Mouse (Mus musculus) frontal cortex, adult 2 months (tissue): Measurements from ENCODE around the gene Psma5. TPM values are rescaled to one million over a fixed set of nuclear protein-coding genes. Genes with fewer than 3 reads are reported as not detected.

Experiments
- polyA plus RNA-seq: library from polyadenylated mRNA; depleted of rRNA; stranded (reverse); fragments of >200 nt; gene quantifications from 2 replicates; pipeline ENCODE4 v1.2.3, GENCODE M21; 2012; rRNA removed

Psma5 gene
- polyA plus RNA-seq, 1 experiment: 117 TPM

Other genes with a start within 250 kb of the Psma5 start
- gene Gstm1, start 239.0 kb upstream of the Psma5 start, polyA plus RNA-seq: 345 and 428 TPM in 2 replicates
- 12.7 and 15.0 TPM in 2 replicates for gene Gstm4, start 212.0 kb upstream of the Psma5 start, polyA plus RNA-seq
- gene Ampd2, start 170.3 kb upstream of the Psma5 start, polyA plus RNA-seq: 188 and 230 TPM in 2 replicates
- gene Gnat2, start 164.1 kb upstream of the Psma5 start, polyA plus RNA-seq: 0.53 and 0.58 TPM in 2 replicates
- gene Gnai3, start 110.8 kb upstream of the Psma5 start, polyA plus RNA-seq: 37.3 and 37.5 TPM in 2 replicates
- gene Gpr61, start 102.0 kb upstream of the Psma5 start, polyA plus RNA-seq: 15.0 and 15.1 TPM in 2 replicates
- 62.1 and 62.6 TPM in 2 replicates for gene Amigo1, start 70.6 kb upstream of the Psma5 start, polyA plus RNA-seq
- gene Cyb561d1, start 55.7 kb upstream of the Psma5 start, polyA plus RNA-seq: 19.1 and 19.3 TPM in 2 replicates
- gene Atxn7l2, start 46.0 kb upstream of the Psma5 start, polyA plus RNA-seq: 42.7 and 44.0 TPM in 2 replicates
- 1.8 and 1.9 TPM in 2 replicates for gene Sypl2, start 30.3 kb upstream of the Psma5 start, polyA plus RNA-seq
- 157 and 166 TPM in 2 replicates for gene Sort1, start 27.2 kb downstream of the Psma5 start, polyA plus RNA-seq
- gene Mybphl, start 108.0 kb downstream of the Psma5 start, polyA plus RNA-seq: 0.06 TPM in 1 of 2 replicates, not detected in the other
- gene Psrc1, start 126.9 kb downstream of the Psma5 start, polyA plus RNA-seq: 11.7 and 14.6 TPM in 2 replicates
- gene Celsr2, start 158.6 kb downstream of the Psma5 start, polyA plus RNA-seq: 63.6 TPM in 2 replicates
- gene Sars, start 188.3 kb downstream of the Psma5 start, polyA plus RNA-seq: 202 and 203 TPM in 2 replicates